Mouse (Mus musculus) bone marrow, adult 2 months (tissue): Measurements from ENCODE around the gene Ahcyl2. TPM values are rescaled to one million over a fixed set of nuclear protein-coding genes. Genes with fewer than 3 reads are reported as not detected.
A peak's percentile ranks its signal among the peaks of the same experiment; 100 is the strongest.

ENCODE experiments used
- H3K27ac ChIP-seq: fragments of 200-500 bp; 2 replicates; pipeline ENCODE4 v1.5.1; 2012; ENCODE audit warnings: low read depth, mild to moderate bottlenecking, control low read depth, inconsistent platforms, low read length; ENCODE audit not compliant: control insufficient read depth, poor library complexity, insufficient read depth
- H3K4me1 ChIP-seq: fragments of 200-500 bp; 2 replicates; pipeline ENCODE4 v1.6.1; 2011; ENCODE audit warnings: low read length; ENCODE audit not compliant: control insufficient read depth, insufficient read depth
- H3K4me3 ChIP-seq: fragments of 200-500 bp; replicated peaks from 2 replicates; pipeline ENCODE3; 2011; ENCODE audit warnings: mild to moderate bottlenecking, low read depth, low read length, control low read depth; ENCODE audit not compliant: control insufficient read depth
- CTCF ChIP-seq: fragments of 200-500 bp; IDR thresholded peaks from 2 replicates; pipeline ENCODE4 v1.5.1; 2011; ENCODE audit warnings: low read length, control low read depth; ENCODE audit not compliant: control insufficient read depth, insufficient read depth
- POLR2A ChIP-seq: fragments of 200-500 bp; IDR thresholded peaks from 2 replicates; pipeline ENCODE4 v1.6.1; 2011; ENCODE audit warnings: low read depth, mild to moderate bottlenecking, control low read depth, low read length, borderline replicate concordance; ENCODE audit not compliant: control insufficient read depth
- WGBS: fragments of 180-500 bp; shearing (Covaris S2); methylation state at CpG from one replicate; pipeline ENCODE4 v1.1.7; 2018; 5-methylcytosine and 5-hydroxymethylcytosine counted together
- polyA plus RNA-seq: library from polyadenylated mRNA; stranded (reverse); fragments of >200 nt; gene quantifications from 2 replicates; pipeline ENCODE4 v1.2.4, GENCODE M21; 2011; ENCODE audit warnings: low replicate concordance; ENCODE audit not compliant: missing spikeins, insufficient read depth, insufficient read length

Ahcyl2 gene
- polyA plus RNA-seq, 1 experiment = 13.9 TPM

DNA sequence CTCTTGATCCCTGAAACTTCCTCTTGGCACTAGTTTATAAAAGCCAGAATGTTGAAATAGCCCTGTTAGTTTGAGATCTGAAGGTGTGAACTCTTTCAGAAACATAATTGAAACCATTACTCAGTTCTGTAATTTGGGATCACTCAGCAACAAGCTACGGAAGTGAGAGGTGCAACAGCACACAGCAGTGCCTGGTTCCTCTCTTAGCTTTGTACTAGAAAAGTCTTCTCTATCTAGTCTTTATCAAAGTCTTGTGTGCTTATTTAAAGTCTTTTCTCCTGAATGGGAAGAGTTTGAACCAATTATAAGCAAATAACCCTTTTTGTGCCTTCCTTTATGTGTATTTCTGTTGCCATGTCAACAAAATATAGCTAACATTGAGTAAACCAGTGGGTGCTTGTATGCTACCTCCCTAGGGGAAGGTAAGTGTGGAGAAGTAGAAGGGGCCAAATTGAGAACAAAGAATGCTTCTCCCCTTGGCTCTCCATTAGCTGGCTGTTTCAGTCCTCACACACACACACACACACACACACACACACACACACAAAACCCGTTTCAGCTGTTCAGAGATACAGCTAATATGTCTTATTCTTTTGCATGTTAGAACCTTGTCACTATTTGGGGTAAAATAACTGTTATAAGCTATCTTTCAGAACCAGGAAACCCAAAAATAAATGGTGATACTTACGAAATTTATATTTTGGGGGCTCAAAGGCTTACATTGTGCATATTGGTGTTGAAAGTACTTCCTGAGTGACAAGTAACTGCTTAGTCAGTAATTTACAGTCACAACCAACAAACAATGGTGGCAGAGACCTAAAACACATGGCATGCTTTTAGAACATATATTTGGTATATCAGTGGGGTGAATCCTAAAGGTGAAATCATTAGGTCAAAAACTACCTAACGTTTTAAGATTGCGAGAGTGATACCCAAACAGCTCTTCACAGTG is 59.8 kb downstream of the Ahcyl2 start:
- Histone ChIP-seq H3K4me3 (no peak overlapping the region), H3K4me1 (no peaks in the 10 kb centered on the region; the same call in 1 of the 2 replicates), H3K27ac (peak overlapping the region; percentile 48; the same call in 1 of the 2 replicates)
- WGBS = 40% methylated on average over 5 of the region's 5 CpGs
- TF ChIP-seq CTCF (no peak), POLR2A (no peak)

DNA sequence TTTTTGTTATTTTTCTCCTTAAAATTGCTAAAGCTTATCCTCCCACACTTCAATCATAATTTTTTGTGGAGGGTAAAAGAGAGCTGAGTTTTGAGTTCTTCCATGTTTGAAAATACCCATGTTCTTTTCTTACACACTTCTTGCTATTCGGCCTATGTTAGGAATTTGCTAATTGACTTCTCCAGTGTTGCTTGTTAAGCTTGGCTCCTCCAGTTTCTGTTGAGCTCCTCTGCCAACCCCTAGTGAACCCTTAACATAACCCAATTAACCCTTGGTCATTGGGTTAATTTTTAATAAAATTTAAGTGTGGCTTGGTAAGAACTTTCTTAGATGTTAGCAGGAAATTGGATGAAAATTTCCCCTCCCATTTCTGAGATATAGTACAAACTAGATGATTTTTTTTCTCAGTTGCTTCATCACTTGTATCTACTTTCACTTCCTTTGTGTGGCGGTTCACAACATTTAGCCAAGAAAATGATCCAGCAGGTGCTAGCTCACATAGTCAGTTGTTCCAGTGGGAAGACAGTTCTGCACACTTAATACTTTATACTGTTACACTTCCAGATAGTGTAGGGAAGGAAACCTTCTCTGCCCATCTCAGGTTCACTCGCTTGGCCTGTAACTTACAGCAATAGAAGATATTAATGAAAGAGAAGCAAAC is 60.9 kb downstream of the Ahcyl2 start:
- no peak overlapping the region for H3K27ac ChIP-seq
- H3K4me1 ChIP-seq = no peaks in the 10 kb centered on the region; the same call in 1 of the 2 replicates
- no peak overlapping the region for H3K4me3 ChIP-seq
- 47% methylated on average over 3 of the region's 3 CpGs for WGBS
- TF ChIP-seq CTCF (no peak), POLR2A (no peak)

DNA sequence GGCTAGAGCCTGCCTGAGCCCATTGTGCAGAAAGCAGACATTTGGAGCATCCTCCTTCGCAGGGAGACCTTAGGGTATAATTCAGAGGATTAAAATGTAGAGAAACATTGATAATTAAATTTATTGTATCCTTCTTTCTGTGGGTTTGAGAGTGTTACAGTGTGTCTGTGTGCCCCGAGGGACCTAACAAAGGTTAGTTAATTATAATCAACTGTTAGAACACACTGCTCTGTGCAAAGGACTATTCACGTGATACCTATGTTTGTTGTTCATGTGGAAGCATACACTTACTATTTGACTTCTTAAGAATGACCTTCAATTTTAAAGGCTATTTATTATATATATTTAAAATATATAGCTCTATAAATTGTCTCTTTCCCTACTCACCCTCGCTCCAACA is 64.5 kb downstream of the Ahcyl2 start:
- no peak for TF ChIP-seq CTCF
- no peak for TF ChIP-seq POLR2A
- Histone ChIP-seq H3K4me1 (no peaks in the 10 kb centered on the region), H3K27ac (no peak overlapping the region), H3K4me3 (no peak overlapping the region)
- WGBS = 78% methylated on average over 4 of the region's 4 CpGs

DNA sequence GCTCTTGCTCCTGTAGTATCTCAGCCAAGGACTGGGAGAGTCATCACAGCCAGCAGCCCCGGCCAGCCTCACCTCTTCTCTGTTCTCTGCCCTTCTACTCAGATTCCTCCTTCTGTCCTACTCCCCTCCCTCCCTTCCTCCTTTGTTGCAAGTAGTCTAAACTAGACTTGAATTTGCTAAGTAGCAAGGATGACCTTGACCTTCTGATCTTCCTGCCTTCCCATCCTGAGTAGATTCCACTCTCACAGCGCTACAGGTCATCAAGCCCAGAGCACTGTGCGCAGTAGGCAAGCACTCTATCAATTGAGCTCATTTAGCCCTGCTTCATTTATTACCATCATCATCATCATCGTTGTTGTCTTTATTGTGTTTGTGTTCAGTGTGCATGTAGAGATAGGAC is 65.3 kb downstream of the Ahcyl2 start:
- no peak overlapping the region for H3K27ac ChIP-seq
- no peaks in the 10 kb centered on the region for H3K4me1 ChIP-seq
- TF ChIP-seq POLR2A (no peak), CTCF (no peak)
- H3K4me3 ChIP-seq = no peak overlapping the region
- 87% methylated on average over 4 of the region's 4 CpGs for WGBS

DNA sequence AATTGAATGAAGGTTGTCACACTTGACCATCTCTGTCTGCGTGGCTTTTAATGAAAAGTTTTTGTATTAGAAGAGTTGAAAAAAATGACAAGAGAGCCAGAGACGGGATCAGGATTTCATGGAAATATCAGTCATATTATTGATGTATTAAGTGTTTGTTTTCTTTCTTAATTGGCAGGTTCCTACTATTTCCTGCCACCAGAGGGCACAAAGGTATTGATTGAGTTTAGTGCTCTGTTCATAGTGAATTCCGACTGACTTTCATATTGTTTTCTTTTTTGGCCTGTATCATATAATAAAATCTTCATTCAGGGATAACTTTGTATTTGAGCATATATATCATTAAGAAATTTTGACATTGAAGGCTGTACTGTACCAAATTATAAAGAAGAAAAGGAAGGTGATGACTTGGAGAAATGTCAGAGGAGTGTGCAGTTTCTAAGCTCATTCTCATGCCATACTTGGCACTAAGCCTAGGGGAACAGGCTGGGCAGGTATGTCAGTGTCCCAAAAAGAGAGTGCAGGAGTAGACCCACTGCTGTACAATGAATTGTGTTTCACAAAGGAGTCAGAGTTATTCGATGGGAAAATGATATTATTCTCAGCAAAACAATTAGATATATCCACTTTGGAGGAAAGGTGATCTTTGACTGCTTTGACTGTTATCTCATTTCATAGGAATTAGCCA is 65.9 kb downstream of the Ahcyl2 start:
- no peaks in the 10 kb centered on the region for H3K4me1 ChIP-seq
- H3K27ac ChIP-seq = no peak overlapping the region
- TF ChIP-seq POLR2A (no peak), CTCF (no peak)
- H3K4me3 ChIP-seq = no peak overlapping the region
- WGBS = 51% methylated on average over 4 of the region's 4 CpGs

DNA sequence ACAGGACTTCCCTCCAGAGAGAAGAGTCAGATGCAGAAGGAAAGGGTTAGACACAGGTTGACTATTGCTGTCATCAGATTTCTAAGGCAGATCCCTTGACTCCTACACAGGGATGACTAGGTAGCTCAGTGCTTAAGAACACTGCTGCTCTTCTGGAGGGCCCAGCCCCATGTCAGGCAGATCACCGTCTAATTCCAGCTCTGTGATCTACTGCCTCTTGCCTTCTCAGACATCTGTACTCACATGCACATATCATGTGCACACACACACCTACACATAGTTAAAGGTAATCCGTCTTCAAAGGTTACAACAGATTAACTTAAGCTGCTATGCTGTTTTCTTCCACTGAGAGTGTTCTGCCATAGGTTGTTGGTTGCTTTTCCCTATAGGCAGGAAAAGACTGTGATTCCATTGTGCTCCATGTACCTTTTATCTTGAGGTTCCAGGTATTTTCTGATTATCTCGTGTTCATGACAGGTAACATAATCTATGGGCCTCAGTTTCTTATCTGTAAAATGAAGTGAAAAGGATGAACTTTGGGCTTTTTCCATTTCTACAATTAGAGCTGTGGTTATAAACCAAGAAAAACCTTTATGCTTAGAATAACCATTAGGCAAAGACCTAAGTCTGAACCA is 67.8 kb downstream of the Ahcyl2 start:
- H3K27ac ChIP-seq = no peak overlapping the region
- H3K4me1 ChIP-seq = no peaks in the 10 kb centered on the region
- 75% methylated on average over 3 of the region's 3 CpGs for WGBS
- H3K4me3 ChIP-seq = no peak overlapping the region
- TF ChIP-seq POLR2A = no peak
- TF ChIP-seq CTCF = no peak

DNA sequence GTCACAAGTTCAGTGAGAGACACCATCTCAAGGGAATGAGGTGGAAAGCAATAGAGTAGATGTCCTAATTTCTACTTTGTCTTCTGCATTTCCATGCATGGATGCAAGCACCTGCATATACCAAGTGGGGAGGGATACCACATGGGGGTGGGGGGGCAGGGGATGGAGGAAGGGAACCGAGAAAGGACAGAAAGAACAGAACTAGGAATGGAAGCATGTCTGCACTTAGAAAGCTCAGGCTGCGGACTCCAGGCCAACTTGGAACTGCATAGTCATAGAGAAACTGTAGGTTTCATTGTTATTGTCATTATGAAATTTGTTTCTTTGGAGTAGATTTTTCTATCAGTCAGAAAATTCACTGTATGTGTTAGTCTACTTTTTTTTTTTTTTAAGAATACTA is 69.8 kb downstream of the Ahcyl2 start:
- 74% methylated on average over 2 of the region's 2 CpGs for WGBS
- no peak for TF ChIP-seq CTCF
- no peak for TF ChIP-seq POLR2A
- Histone ChIP-seq H3K4me3 (no peak overlapping the region), H3K4me1 (no peaks in the 10 kb centered on the region), H3K27ac (no peak overlapping the region)
